Mouse (Mus musculus) hindbrain, embryonic 11.5 days (tissue): ENCODE measurements around the gene Pif1. TPM values are rescaled to one million over a fixed set of nuclear protein-coding genes. Genes with fewer than 3 reads are reported as not detected.

ENCODE experiments used
- ATAC-seq: fragments of 200-750 bp; cut with Nextera tagmentation; 2 replicates; pipeline ENCODE4 v1.8.0; 2017; ENCODE audit warnings: mild to moderate bottlenecking, moderate TSS enrichment, moderate library complexity; ENCODE audit not compliant: low FRiP score
- DNase-seq: peaks from one replicate; pipeline ENCODE4 v3.0.0-alpha.2; 2015; ENCODE audit warnings: low spot score
- H3K27ac ChIP-seq: fragments of 300-500 bp; sonication (generic); 2 replicates; pipeline ENCODE4 v1.5.1; 2014; ENCODE audit warnings: mild to moderate bottlenecking, low read depth, low read length
- H3K27me3 ChIP-seq: fragments of 300-500 bp; sonication (generic); 2 replicates; pipeline ENCODE4 v1.6.1; 2014; ENCODE audit warnings: mild to moderate bottlenecking, low read length, moderate library complexity, mixed read lengths; ENCODE audit not compliant: control insufficient read depth, insufficient read depth
- H3K36me3 ChIP-seq: fragments of 300-500 bp; sonication (generic); 2 replicates; pipeline ENCODE4 v1.6.1; 2014; ENCODE audit warnings: mild to moderate bottlenecking, low read length, moderate library complexity, mixed read lengths; ENCODE audit not compliant: control insufficient read depth, insufficient read depth
- H3K4me1 ChIP-seq: fragments of 300-500 bp; sonication (generic); replicated peaks from 2 replicates; pipeline ENCODE4 v1.6.1; 2014; ENCODE audit warnings: low read length, mixed read lengths; ENCODE audit not compliant: control insufficient read depth, insufficient read depth
- H3K4me2 ChIP-seq: fragments of 300-500 bp; sonication (generic); replicated peaks from 2 replicates; pipeline ENCODE4 v1.6.1; 2014; ENCODE audit warnings: mild to moderate bottlenecking, low read depth, low read length
- H3K4me3 ChIP-seq: fragments of 300-500 bp; sonication (generic); 2 replicates; pipeline ENCODE4 v1.5.1; 2014; ENCODE audit warnings: low read depth, low read length
- H3K9ac ChIP-seq: fragments of 300-500 bp; sonication (generic); 2 replicates; pipeline ENCODE4 v1.6.1; 2014; ENCODE audit warnings: low read depth, low read length
- H3K9me3 ChIP-seq: fragments of 300-500 bp; sonication (generic); 2 replicates; pipeline ENCODE4 v1.6.1; 2016; ENCODE audit warnings: low read length; ENCODE audit not compliant: control insufficient read depth
- WGBS: fragments of 180-500 bp; shearing (Covaris S2); extraction: QIAGEN DNeasy Blood & Tissue Kit; methylation state at CpG from one replicate; pipeline ENCODE4 v1.1.7; 2014; 5-methylcytosine and 5-hydroxymethylcytosine counted together
- polyA plus RNA-seq: library from polyadenylated mRNA; unstranded; fragments of >200 nt; fragmentation: Nextera tagmentation; extraction: Ambion mirVana; gene quantifications from 2 replicates; pipeline ENCODE4 v1.2.1, GENCODE M21; 2014

Pif1 gene
- polyA plus RNA-seq, 1 experiment from 2014 or later, result 12.5 TPM

GRCm38 (mm10) chr9:65619311-65619710 is 32.4 kb downstream of the Pif1 start:
- Histone ChIP-seq H3K4me1 (no peaks in the 10 kb centered on the region), H3K27ac (no peak overlapping the region), H3K9me3 (no peaks in the 10 kb centered on the region), H3K4me2 (no peak overlapping the region), H3K9ac (no peak overlapping the region), H3K36me3 (no peaks in the 10 kb centered on the region), H3K4me3 (no peak overlapping the region), H3K27me3 (no peaks in the 10 kb centered on the region)
- DNase-seq (no peak), ATAC-seq (no peak)
- 62% methylated on average over 3 of the region's 3 CpGs for WGBS

GRCm38 (mm10) chr9:65621196-65621595 is 34.2 kb downstream of the Pif1 start:
- Histone ChIP-seq H3K36me3 (no peaks in the 10 kb centered on the region), H3K4me3 (no peak overlapping the region), H3K9me3 (no peaks in the 10 kb centered on the region), H3K9ac (no peak overlapping the region), H3K4me1 (no peaks in the 10 kb centered on the region), H3K27ac (no peak overlapping the region), H3K4me2 (no peak overlapping the region), H3K27me3 (no peaks in the 10 kb centered on the region; the same call in 1 of the 2 replicates)
- ATAC-seq, result no peak
- no peak for DNase-seq
- 93% methylated on average over 4 of the region's 4 CpGs for WGBS

- 72% methylated on average over 2 of the region's 2 CpGs for WGBS
- Histone ChIP-seq H3K9me3 (no peaks in the 10 kb centered on the region), H3K27me3 (no peaks in the 10 kb centered on the region; the same call in 1 of the 2 replicates), H3K27ac (no peak overlapping the region), H3K4me2 (no peak overlapping the region), H3K9ac (no peak overlapping the region), H3K4me1 (no peaks in the 10 kb centered on the region), H3K36me3 (no peaks in the 10 kb centered on the region), H3K4me3 (no peak overlapping the region)
- DNase-seq (no peak), ATAC-seq (no peak)
Measured at GRCm38 (mm10) chr9:65621666-65622065, 34.7 kb downstream of the Pif1 start.

- no peaks in the 10 kb centered on the region for H3K36me3 ChIP-seq
- H3K27ac ChIP-seq, result no peak overlapping the region
- no peak overlapping the region for H3K4me2 ChIP-seq
- no peaks in the 10 kb centered on the region for H3K4me1 ChIP-seq
- no peak overlapping the region for H3K9ac ChIP-seq
- no peak overlapping the region for H3K4me3 ChIP-seq
- no peak for ATAC-seq
- no peaks in the 10 kb centered on the region for H3K9me3 ChIP-seq
- H3K27me3 ChIP-seq, result peaks cover 4% of the 10 kb centered on the region; the same call in 1 of the 2 replicates
- 88% methylated on average over 5 of the region's 5 CpGs for WGBS
- DNase-seq, result no peak
Measured at GRCm38 (mm10) chr9:65622826-65623225, 35.9 kb downstream of the Pif1 start.

- Histone ChIP-seq H3K4me1 (no peaks in the 10 kb centered on the region), H3K4me3 (no peak overlapping the region), H3K27ac (no peak overlapping the region), H3K4me2 (no peak overlapping the region), H3K36me3 (no peaks in the 10 kb centered on the region), H3K27me3 (peaks cover 15% of the 10 kb centered on the region), H3K9me3 (no peaks in the 10 kb centered on the region), H3K9ac (no peak overlapping the region)
- DNase-seq (no peak), ATAC-seq (no peak)
- 67% methylated on average over 2 of the region's 2 CpGs for WGBS
Measured at GRCm38 (mm10) chr9:65624266-65624665, 37.3 kb downstream of the Pif1 start.

- no peaks in the 10 kb centered on the region for H3K36me3 ChIP-seq
- WGBS, result 1% methylated on average over 33 of the region's 40 CpGs
- no peak for ATAC-seq
- peak; percentile 50 for DNase-seq
- H3K4me3 ChIP-seq, result peak within 1 kb of the TSS; percentile 60
- 0 out of 2 replicates have a peak, but pooled peaks cover 4% of the 10 kb centered on the region for H3K4me1 ChIP-seq
- peak within 1 kb of the TSS; percentile 97 for H3K4me2 ChIP-seq
- peaks cover 31% of the 10 kb centered on the region for H3K27me3 ChIP-seq
- no peak within 1 kb of the TSS for H3K27ac ChIP-seq
- no peaks in the 10 kb centered on the region for H3K9me3 ChIP-seq
- H3K9ac ChIP-seq, result peak within 1 kb of the TSS; percentile 71
Measured at GRCm38 (mm10) chr9:65629025-65629766, 42.2 kb downstream of the Pif1 start, which contains the start of gene Rbpms2. Gene Rbpms2 (plus strand): TSS chr9:65629648.

- no peaks in the 10 kb centered on the region for H3K9me3 ChIP-seq
- H3K9ac ChIP-seq, result peak overlapping the region; percentile 71
- DNase-seq (no peak), ATAC-seq (peak; percentile 86)
- H3K4me1 ChIP-seq, result 0 out of 2 replicates have a peak, but pooled peaks cover 4% of the 10 kb centered on the region
- no peak overlapping the region for H3K27ac ChIP-seq
- H3K36me3 ChIP-seq, result no peaks in the 10 kb centered on the region
- H3K4me2 ChIP-seq, result peak overlapping the region; percentile 97
- under 1% methylated on average over 40 of the region's 83 CpGs for WGBS
- H3K27me3 ChIP-seq, result peaks cover 31% of the 10 kb centered on the region
- peak overlapping the region; percentile 60 for H3K4me3 ChIP-seq
Measured at GRCm38 (mm10) chr9:65629767-65630630, 43.0 kb downstream of the Pif1 start.

- peak overlapping the region; percentile 97 for H3K4me2 ChIP-seq
- H3K36me3 ChIP-seq, result no peaks in the 10 kb centered on the region
- no peaks in the 10 kb centered on the region for H3K9me3 ChIP-seq
- DNase-seq, result peak; percentile 74
- H3K27ac ChIP-seq, result no peak overlapping the region
- H3K4me1 ChIP-seq, result 0 out of 2 replicates have a peak, but pooled peaks cover 4% of the 10 kb centered on the region
- H3K27me3 ChIP-seq, result peaks cover 31% of the 10 kb centered on the region
- under 1% methylated on average over 20 of the region's 78 CpGs for WGBS
- H3K9ac ChIP-seq, result peak overlapping the region; percentile 71
- ATAC-seq, result peak; percentile 80
- H3K4me3 ChIP-seq, result peak overlapping the region; percentile 60
Measured at GRCm38 (mm10) chr9:65630631-65631353, 43.8 kb downstream of the Pif1 start.
